Mouse (Mus musculus) heart, embryonic 11.5 days (tissue): ENCODE data around the gene Arsg. TPM values are rescaled to one million over a fixed set of nuclear protein-coding genes. Genes with fewer than 3 reads are reported as not detected.
A peak's percentile ranks its signal among the peaks of the same experiment; 100 is the strongest.

Experiments used
- ATAC-seq: fragments of 200-750 bp; cut with Nextera tagmentation; replicated peaks from 2 replicates; pipeline ENCODE4 v1.8.0; 2017; ENCODE audit warnings: moderate library complexity; ENCODE audit not compliant: insufficient number of reproducible peaks, low FRiP score, low TSS enrichment
- H3K27ac ChIP-seq: fragments of 300-500 bp; sonication (generic); 2 replicates; pipeline ENCODE4 v1.5.1; 2014; ENCODE audit warnings: mild to moderate bottlenecking, low read depth, low read length
- H3K27me3 ChIP-seq: fragments of 300-500 bp; sonication (generic); 2 replicates; pipeline ENCODE4 v1.6.1; 2014; ENCODE audit warnings: mild to moderate bottlenecking, low read length, mixed read lengths; ENCODE audit not compliant: control insufficient read depth, insufficient read depth
- H3K36me3 ChIP-seq: fragments of 300-500 bp; sonication (generic); 2 replicates; pipeline ENCODE4 v1.6.1; 2014; ENCODE audit warnings: mild to moderate bottlenecking, low read length, moderate library complexity, mixed read lengths; ENCODE audit not compliant: control insufficient read depth, insufficient read depth
- H3K4me1 ChIP-seq: fragments of 300-500 bp; sonication (generic); 2 replicates; pipeline ENCODE4 v1.6.1; 2014; ENCODE audit warnings: low read length; ENCODE audit not compliant: control insufficient read depth, insufficient read depth
- H3K4me2 ChIP-seq: fragments of 300-500 bp; sonication (generic); 2 replicates; pipeline ENCODE4 v1.6.1; 2014; ENCODE audit warnings: mild to moderate bottlenecking, moderate library complexity
- H3K4me3 ChIP-seq: fragments of 300-500 bp; sonication (generic); 2 replicates; pipeline ENCODE4 v1.5.1; 2014; ENCODE audit warnings: low read depth, low read length
- H3K9ac ChIP-seq: fragments of 300-500 bp; sonication (generic); 2 replicates; pipeline ENCODE4 v1.6.1; 2014; ENCODE audit warnings: mild to moderate bottlenecking, low read depth, low read length, moderate library complexity
- H3K9me3 ChIP-seq: fragments of 300-500 bp; sonication (generic); replicated peaks from 2 replicates; pipeline ENCODE4 v1.6.1; 2016; ENCODE audit warnings: low read length; ENCODE audit not compliant: control insufficient read depth
- WGBS: fragments of 180-500 bp; shearing (Covaris S2); extraction: QIAGEN DNeasy Blood & Tissue Kit; methylation state at CpG from one replicate; pipeline ENCODE4 v1.1.7; 2014; ENCODE audit not compliant: insufficient replicate concordance; 5-methylcytosine and 5-hydroxymethylcytosine counted together
- polyA plus RNA-seq: library from polyadenylated mRNA; unstranded; fragments of >200 nt; fragmentation: Nextera tagmentation; extraction: Ambion mirVana; gene quantifications from 2 replicates; pipeline ENCODE4 v1.2.1, GENCODE M21; 2014

Arsg gene
- polyA plus RNA-seq, 1 experiment from 2014 or later = 4.2 TPM

GRCm38 (mm10) chr11:109536939-109537338, 63.8 kb downstream of the Arsg start:
- Histone ChIP-seq H3K4me2 (no peak overlapping the region), H3K9me3 (no peaks in the 10 kb centered on the region), H3K36me3 (no peaks in the 10 kb centered on the region), H3K4me1 (no peaks in the 10 kb centered on the region), H3K4me3 (no peak overlapping the region), H3K9ac (no peak overlapping the region), H3K27me3 (no peaks in the 10 kb centered on the region; the same call in 1 of the 2 replicates), H3K27ac (no peak overlapping the region)
- no peak for ATAC-seq
- WGBS = 72% methylated on average over 5 of the region's 5 CpGs

DNA sequence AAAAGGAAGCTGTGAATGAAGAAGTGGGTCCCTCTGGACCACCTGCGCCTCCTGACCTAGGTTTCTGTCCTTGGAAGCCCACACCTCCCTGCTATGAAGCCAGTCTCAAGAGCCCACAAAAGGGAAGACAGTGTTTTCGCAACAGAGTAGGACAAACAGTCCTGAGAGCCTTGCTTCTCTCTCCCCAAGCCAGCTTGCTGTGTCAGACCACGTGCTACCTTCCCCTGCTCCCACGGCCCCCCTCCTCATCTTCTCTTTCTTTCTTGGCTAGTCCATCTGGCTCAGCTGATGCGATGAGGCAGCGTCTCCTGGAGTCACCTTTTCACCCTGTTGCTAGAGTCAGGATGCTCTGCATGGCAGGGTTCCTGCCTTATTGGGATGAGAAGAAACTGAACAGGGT, 66.1 kb downstream of the Arsg start:
- no peaks in the 10 kb centered on the region for H3K9me3 ChIP-seq
- H3K27me3 ChIP-seq = no peaks in the 10 kb centered on the region
- H3K9ac ChIP-seq = no peak overlapping the region
- H3K4me2 ChIP-seq = no peak overlapping the region
- H3K27ac ChIP-seq = no peak overlapping the region
- no peaks in the 10 kb centered on the region for H3K36me3 ChIP-seq
- H3K4me1 ChIP-seq = no peaks in the 10 kb centered on the region
- WGBS = 50% methylated on average over 6 of the region's 6 CpGs
- no peak for ATAC-seq
- H3K4me3 ChIP-seq = no peak overlapping the region

- ATAC-seq = no peak
Observed at GRCm38 (mm10) chr11:109543466-109543865, 70.3 kb downstream of the Arsg start.

DNA sequence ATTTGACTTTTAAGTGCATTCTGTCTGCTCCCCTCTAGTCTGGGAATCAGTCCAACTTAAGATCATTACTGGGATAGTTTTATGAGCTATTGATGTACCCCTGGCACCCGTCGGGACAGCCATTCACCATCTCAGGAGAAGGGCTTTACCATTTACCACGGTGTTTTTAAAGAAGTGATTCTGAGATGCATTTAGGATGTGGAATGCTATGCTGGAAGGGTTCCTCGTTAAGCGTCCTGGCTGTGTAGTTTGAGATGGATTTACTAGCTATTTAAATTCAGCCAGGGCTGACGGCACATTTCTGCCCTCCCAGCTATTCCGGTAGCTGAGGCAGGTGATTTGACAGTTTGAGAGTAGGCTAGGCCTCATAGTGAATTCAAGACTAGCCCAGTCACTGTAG, 71.3 kb downstream of the Arsg start:
- Histone ChIP-seq H3K4me2 (no peak overlapping the region), H3K27ac (no peak overlapping the region), H3K27me3 (no peaks in the 10 kb centered on the region), H3K9ac (no peak overlapping the region), H3K9me3 (no peaks in the 10 kb centered on the region), H3K4me3 (no peak overlapping the region), H3K36me3 (no peaks in the 10 kb centered on the region), H3K4me1 (peaks cover 22% of the 10 kb centered on the region)
- WGBS = 81% methylated on average over 7 of the region's 7 CpGs
- no peak for ATAC-seq

More at GRCm38 (mm10) chr11:109543466-109543865, 70.3 kb downstream of the Arsg start:
- Histone ChIP-seq H3K27me3 (no peaks in the 10 kb centered on the region), H3K9ac (no peak overlapping the region), H3K4me1 (peaks cover 22% of the 10 kb centered on the region), H3K9me3 (no peaks in the 10 kb centered on the region), H3K36me3 (no peaks in the 10 kb centered on the region), H3K27ac (no peak overlapping the region), H3K4me2 (no peak overlapping the region), H3K4me3 (no peak overlapping the region)
- WGBS = 67% methylated on average over 9 of the region's 9 CpGs

DNA sequence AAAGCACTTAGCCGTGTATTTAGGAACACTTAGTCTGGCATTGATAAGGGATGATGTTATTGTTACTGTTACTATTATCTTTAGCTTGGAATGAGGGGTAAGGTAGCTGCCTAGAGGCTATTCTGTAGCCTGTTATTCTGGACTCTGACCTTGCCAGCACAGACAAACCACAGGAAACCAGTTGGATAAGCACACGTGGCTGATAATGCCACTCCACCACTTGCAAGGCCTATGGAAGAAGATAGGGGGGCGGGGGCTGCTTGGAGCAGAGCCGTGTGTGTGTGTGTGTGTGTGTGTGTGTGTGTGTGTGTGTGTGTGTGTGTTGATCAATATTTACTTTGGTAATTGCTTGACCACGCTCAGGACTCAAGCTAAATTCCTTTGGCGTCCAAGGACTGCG, 72.1 kb downstream of the Arsg start:
- H3K27ac ChIP-seq = 0 out of 2 replicates have a peak overlapping the region, but pooled peaks have one; percentile 35
- WGBS = 21% methylated on average over 7 of the region's 7 CpGs
- ATAC-seq = no peak
- peaks cover 22% of the 10 kb centered on the region for H3K4me1 ChIP-seq
- no peak overlapping the region for H3K4me3 ChIP-seq
- no peaks in the 10 kb centered on the region for H3K36me3 ChIP-seq
- no peaks in the 10 kb centered on the region for H3K9me3 ChIP-seq
- peak overlapping the region; percentile 42 for H3K4me2 ChIP-seq
- no peak overlapping the region for H3K9ac ChIP-seq
- no peaks in the 10 kb centered on the region for H3K27me3 ChIP-seq

- no peaks in the 10 kb centered on the region for H3K9me3 ChIP-seq
- H3K27me3 ChIP-seq = no peaks in the 10 kb centered on the region
- 53% methylated on average over 12 of the region's 12 CpGs for WGBS
- no peak overlapping the region for H3K9ac ChIP-seq
- H3K36me3 ChIP-seq = no peaks in the 10 kb centered on the region
- H3K4me1 ChIP-seq = peaks cover 22% of the 10 kb centered on the region
- H3K4me3 ChIP-seq = no peak overlapping the region
- no peak for ATAC-seq
- H3K27ac ChIP-seq = no peak overlapping the region
- H3K4me2 ChIP-seq = peak overlapping the region; percentile 42
Observed at GRCm38 (mm10) chr11:109545700-109546143, 72.5 kb downstream of the Arsg start.

- Histone ChIP-seq H3K9me3 (no peaks in the 10 kb centered on the region), H3K9ac (no peak overlapping the region), H3K4me3 (no peak overlapping the region), H3K27ac (no peak overlapping the region), H3K36me3 (no peaks in the 10 kb centered on the region), H3K4me2 (no peak overlapping the region), H3K4me1 (peaks cover 22% of the 10 kb centered on the region), H3K27me3 (no peaks in the 10 kb centered on the region)
- no peak for ATAC-seq
- 57% methylated on average over 16 of the region's 16 CpGs for WGBS
Observed at GRCm38 (mm10) chr11:109546305-109547001, 73.3 kb downstream of the Arsg start.

- Histone ChIP-seq H3K4me3 (no peak overlapping the region), H3K36me3 (no peaks in the 10 kb centered on the region), H3K9ac (no peak overlapping the region), H3K27me3 (no peaks in the 10 kb centered on the region), H3K27ac (no peak overlapping the region), H3K9me3 (no peaks in the 10 kb centered on the region), H3K4me2 (no peak overlapping the region), H3K4me1 (peaks cover 22% of the 10 kb centered on the region)
- WGBS = 85% methylated on average over 1 of the region's 1 CpGs
- ATAC-seq = no peak
Observed at GRCm38 (mm10) chr11:109547652-109548051, 74.5 kb downstream of the Arsg start.
